Mouse (Mus musculus): ENCODE measurements around the gene Ikbke.
"Not testable (repeated sequence)": the region's sequence is repeated elsewhere in the genome, so short reads cannot be mapped to it uniquely, and the experiment has no call there.

DNA sequence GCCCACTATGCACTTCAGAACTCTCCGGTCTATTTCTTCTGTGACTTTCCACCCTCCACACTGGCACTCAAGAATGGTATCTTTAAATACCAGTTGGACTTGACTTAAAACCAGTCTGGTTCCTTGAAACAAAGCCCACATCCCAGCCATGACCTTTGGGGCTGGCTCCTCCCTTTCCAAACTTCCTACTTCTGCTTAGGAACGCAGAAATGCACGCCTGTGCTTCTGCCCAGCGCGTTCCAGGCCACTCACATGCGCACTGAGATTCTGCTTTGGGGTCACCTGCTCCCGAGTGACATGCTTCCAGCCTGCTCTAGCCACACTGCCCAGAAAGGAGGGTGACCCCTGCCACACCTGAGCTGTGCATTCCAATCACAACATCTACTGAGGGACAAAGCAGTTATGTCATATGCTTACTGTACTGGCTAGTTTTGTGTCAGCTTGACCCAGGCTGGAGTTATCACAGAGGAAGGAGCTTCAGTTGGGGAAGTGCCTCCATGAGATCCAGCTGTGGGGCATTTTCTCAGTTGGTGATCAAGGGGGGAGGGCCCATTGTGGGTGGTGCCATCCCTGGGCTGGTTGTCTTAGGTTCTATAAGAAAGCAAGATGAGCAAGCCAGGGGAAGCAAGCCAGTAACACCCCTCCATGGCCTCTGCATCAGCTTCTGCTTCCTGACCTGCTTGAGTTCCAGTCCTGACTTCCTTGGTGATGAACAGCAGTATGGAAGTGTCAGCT lies 26.7 kb downstream of the Ikbke start:
- not testable (repeated sequence) for TF ChIP-seq HCFC1 (IDR thresholded peaks at IDR 0.05; ENCODE audit: borderline replicate concordance, insufficient read depth, low read length); CHD2 (IDR thresholded peaks at IDR 0.05; ENCODE audit: low read depth, low read length)
